Mouse (Mus musculus) heart, postnatal 14 days (tissue): ENCODE data around the gene Olfr146. TPM values are rescaled to one million over a fixed set of nuclear protein-coding genes. Genes with fewer than 3 reads are reported as not detected.

ENCODE experiments used
- DNase-seq, 2 experiments: peaks; one replicate each; pipeline ENCODE4 v3.0.0; 2021 to 2022
- intact Hi-C: fragments of 180-260 bp; cut with DNase I; formaldehyde crosslinking; loops from one replicate; pipeline ENCODE4 v1.15.1; 2025
- long read RNA-seq, 2 experiments: library from polyadenylated mRNA; stranded (forward); transcript quantifications; one replicate each; pipeline ENCODE4 v2.0.0; 2021
- microRNA-seq, 2 experiments: library from miRNA; unstranded; fragments of <30 nt; microRNA quantifications; one replicate each; pipeline ENCODE4 v1.2.0; 2021 to 2022
- total RNA-seq, 2 experiments: library from RNA; stranded (reverse); gene quantifications; 2 replicates each; pipeline ENCODE4 v1.2.3; 2021

Gene Olfr146
- not detected for total RNA-seq
- long read RNA-seq, experiment 1, result 0 reads
- long read RNA-seq, experiment 2, result 0 reads

- intact Hi-C loops, result no loop called here
- no peak for DNase-seq
Measured at GRCm38 (mm10) chr9:39023277-39023676, at the start of gene Olfr146. Gene Olfr146, minus strand, starts transcription at chr9:39023377.

GRCm38 (mm10) chr9:39064851-39065250 lies 41.7 kb upstream of the Olfr146 start, which contains the start of gene Olfr937:
Gene Olfr937, minus strand, starts transcription at chr9:39064951.
- no peak for DNase-seq
- intact Hi-C loops, result no loop called here

- intact Hi-C loops, result no loop called here
- DNase-seq, result no peak
Measured at GRCm38 (mm10) chr9:38999583-38999982, 23.6 kb downstream of the Olfr146 start, which contains the start of gene Olfr935. Gene Olfr935, minus strand, starts transcription at chr9:38999683.

GRCm38 (mm10) chr9:38988215-38988614 lies 35.0 kb downstream of the Olfr146 start, which contains the start of gene Olfr934:
Gene Olfr934, minus strand, starts transcription at chr9:38988315.
- intact Hi-C loops, result no loop called here

DNA sequence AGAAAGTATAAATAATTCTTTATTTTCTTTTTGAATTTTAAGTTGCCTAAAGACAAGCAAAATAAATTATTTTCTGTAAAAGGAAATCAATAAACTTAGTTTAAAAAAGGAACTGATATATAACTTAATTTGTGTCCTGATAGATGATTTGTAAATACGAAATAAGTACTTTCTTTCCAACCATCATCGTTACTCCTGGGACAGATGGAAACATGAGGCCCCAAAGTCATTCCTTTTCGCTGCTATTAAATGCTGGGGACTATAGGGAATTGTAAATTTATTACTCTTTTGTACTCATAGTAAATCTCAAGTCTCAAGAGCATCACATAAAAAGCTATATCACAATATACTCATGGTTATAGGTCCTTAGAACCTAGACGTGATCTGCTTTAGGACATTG lies 51.2 kb downstream of the Olfr146 start, which contains the start of gene Olfr933:
TSS of gene Olfr933 (plus strand) at position 301 of the 400 bp plus-strand sequence.
- intact Hi-C loops, result no loop called here
- DNase-seq, result no peak

More at GRCm38 (mm10) chr9:38988215-38988614, 35.0 kb downstream of the Olfr146 start, which contains the start of gene Olfr934:
- DNase-seq, result no peak

Small RNA genes lying within 50 kb of the gene (microRNA-seq; reads per million reads assigned to microRNA genes)
- 0 reads per million in 2 experiments for gene Gm25529

Other genes starting within 250 kb of the Olfr146 start
- not detected for gene Olfr922, start 208.8 kb downstream of the Olfr146 start, total RNA-seq
- gene Olfr923, start 196.8 kb downstream of the Olfr146 start, total RNA-seq, result not detected
- not detected for gene Olfr924, start 178.9 kb downstream of the Olfr146 start, total RNA-seq
- gene Olfr26, start 168.3 kb downstream of the Olfr146 start, total RNA-seq, result not detected
- gene Olfr926, start 146.3 kb downstream of the Olfr146 start, total RNA-seq, result not detected
- not detected for gene Olfr930, start 93.6 kb downstream of the Olfr146 start, total RNA-seq
- gene Olfr933, start 51.1 kb downstream of the Olfr146 start, total RNA-seq, result not detected
- not detected for gene Olfr934, start 35.1 kb downstream of the Olfr146 start, total RNA-seq
- gene Olfr935, start 23.7 kb downstream of the Olfr146 start, total RNA-seq, result not detected
- not detected for gene Olfr937, start 41.6 kb upstream of the Olfr146 start, total RNA-seq
- gene Olfr938, start 55.5 kb upstream of the Olfr146 start, total RNA-seq, result not detected
- gene Olfr27, start 104.8 kb upstream of the Olfr146 start, total RNA-seq, result not detected
- not detected for gene Olfr943, start 142.9 kb upstream of the Olfr146 start, total RNA-seq
- not detected for gene Olfr944, start 178.5 kb upstream of the Olfr146 start, total RNA-seq
- not detected for gene Olfr1537, start 226.6 kb upstream of the Olfr146 start, total RNA-seq